Mouse (Mus musculus): ENCODE measurements around the gene Prrc2a.
"Not testable (repeated sequence)": the region's sequence is repeated elsewhere in the genome, so short reads cannot be mapped to it uniquely, and the experiment has no call there.

Prrc2a gene

DNA sequence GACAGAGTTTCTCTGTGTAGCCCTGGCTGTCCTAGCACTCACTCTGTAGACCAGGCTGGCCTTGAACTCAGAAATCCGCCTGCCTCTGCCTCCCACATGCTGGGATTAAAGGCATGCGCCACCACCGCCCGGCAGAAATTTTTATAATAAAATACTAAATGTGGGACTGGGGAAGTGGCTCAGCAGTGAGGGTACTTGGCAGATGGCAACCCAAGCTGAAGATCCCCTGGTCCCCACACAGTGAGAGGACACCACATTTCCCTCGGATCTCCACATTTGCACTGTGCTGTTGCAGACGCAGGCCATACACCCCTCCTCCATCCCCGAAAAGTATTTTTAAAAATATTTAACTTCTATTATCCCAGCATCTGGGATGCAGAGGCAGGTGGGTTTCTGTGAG, 31.2 kb downstream of the Prrc2a start:
- no peak for DNase-seq (ENCODE audit: low read depth)

DNA sequence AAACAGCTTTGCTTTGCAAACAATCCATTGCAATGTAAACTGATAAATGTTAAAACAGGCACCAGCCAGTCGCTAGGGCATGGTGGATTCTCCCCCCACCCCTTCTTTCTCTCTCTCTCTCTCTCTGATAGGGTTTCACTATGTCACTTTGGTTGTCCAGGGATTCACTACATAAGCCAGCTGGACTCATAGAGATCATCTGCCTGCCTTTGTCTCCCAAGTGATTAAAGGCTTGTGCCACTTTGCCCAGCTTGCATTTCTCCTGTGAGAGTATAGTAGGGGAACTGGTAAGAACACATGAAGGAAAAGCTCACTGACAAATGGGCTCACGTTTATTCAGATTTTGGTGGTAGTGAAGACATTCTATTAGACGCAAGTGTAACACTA, 32.5 kb downstream of the Prrc2a start:
- DNase-seq (ENCODE audit: low read depth): no peak

DNA sequence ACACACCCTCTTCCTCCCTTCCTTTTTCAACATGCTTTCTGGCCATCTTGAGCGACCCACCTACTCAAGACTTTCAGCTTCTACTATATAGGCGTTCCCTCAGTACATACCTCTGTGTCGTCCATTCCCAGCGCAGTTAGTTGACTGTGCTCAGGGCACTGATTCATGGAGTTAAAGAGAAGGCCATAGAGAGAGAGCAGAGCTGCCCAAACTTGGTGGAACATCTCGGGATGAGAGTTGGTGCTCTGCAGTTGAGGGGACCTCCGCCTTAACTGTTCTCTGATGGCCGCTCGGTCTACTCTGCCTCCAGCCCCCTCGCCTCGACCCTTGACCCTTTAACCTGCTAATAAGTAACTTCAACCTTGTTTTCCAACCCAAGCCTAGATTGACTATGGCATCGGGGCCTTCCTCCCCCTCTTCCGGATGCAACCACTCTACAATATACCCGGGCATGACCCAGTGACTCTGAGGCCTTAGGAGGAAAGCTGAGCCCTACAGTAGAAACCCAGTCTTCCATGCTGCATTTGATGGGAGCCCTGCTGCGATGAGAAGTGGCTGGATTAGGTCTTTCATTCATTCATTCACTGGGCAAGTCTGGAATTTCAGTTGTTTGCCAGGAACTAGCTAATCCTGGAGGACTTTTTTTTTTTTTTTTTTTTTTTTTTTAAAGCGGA, 33.1 kb downstream of the Prrc2a start, which contains the start of gene Apom:
Gene Apom, minus strand, starts transcription at position 551 of the 674 bp plus-strand sequence.
- DNase-seq (ENCODE audit: low read depth): no peak

DNA sequence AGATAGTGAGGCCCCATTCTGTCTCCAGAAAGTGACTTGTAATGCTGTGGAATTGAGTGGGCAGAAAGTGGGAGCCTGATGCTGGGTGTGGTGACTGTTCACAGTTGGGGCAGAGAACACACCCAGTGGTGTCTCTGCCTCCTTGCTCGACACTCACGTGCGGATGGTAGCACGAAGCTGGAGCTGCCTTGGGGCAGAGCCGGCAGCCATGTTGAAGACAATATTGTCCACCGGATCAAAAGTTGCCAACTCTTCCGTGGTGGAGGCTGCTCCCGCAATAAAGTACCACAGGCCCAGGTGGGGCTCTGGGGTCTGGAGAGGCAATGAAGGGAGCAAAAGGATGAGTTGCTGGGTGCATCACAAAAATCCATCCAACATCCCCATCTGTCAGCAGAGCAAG, 33.7 kb downstream of the Prrc2a start:
- no peak for DNase-seq (ENCODE audit: low read depth)

DNA sequence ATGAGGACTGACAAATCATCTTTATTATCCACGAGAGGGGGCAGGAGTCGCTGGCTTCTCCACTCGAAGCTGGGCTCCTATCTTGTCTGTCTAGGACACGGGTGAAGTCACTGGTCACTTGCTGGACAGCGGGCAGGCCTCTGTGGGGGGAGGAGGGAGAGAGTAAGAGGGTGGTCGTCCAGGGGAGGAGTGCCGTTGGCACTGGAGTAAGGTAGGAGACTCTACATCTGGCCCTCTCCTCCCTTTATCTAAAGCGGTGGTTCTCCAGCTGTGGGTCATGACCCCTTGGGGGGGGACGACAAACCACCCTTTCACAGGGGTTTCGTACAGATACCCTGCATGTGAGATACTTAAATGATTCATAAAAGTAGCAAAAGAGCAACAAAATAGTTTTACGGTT, 35.7 kb downstream of the Prrc2a start:
- DNase-seq (ENCODE audit: low read depth): no peak

DNA sequence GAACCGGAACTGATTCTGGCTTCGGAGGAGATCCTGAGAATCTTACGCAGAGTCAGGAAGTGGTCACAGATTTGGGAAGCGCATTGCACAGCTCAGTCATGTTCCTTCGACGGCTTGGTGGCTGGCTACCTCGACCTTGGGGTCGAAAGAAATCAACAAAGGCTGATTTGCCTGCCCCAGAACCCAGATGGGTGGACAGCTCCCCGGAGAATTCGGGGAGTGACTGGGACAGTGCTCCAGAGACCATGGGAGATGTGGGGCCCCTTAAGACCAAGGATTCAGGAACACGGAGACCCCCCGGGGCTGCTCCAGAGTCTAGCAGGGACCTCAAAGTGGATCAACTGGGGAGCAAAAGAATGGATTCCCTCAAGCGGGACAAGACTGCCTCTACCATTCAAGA, 37.7 kb downstream of the Prrc2a start:
- DNase-seq (ENCODE audit: low read depth): no peak

DNA sequence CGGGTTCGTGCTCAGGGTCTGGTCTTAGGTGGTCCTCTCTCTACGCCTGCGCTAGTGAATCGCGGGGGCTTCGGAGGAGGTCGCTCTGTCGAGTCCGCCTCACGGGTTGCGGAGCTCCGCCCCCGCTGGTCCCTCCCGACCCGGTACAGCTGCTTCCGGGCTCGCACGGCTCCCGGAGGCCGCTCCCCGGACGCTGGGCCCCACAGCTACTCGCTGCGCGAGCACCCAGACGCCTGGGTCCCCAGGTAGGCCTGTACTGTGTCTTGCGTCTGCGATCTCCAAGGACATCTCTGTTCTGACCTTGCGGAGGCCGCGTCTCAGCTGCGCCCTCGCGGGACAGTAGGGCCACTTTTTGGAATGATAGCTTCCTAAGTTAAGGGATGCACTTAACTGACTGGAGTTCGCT, 38.5 kb downstream of the Prrc2a start, which contains the start of gene D17H6S53E:
Gene D17H6S53E, plus strand, starts transcription at position 168 of the 406 bp plus-strand sequence.
- DNase-seq (ENCODE audit: low read depth): peak; percentile 82

DNA sequence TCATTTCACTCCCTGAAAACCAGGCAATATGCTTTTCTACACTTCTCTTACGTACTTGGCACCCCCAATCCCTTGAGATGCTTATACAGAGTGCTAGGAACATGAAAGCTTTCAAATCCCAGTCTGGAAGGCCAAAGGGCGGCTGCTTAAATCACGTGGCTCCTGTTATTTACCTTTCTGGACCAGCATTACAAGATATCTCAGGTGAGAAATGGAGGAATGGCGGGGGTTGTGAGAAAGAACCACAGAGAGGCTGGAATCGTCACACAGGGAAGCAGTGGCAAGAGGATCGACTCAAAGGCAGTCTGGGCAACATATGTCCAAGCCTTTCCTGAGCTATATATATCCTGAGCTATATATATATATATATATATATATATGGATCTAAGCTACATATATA, 39.1 kb downstream of the Prrc2a start:
- no peak for DNase-seq (ENCODE audit: low read depth)

DNA sequence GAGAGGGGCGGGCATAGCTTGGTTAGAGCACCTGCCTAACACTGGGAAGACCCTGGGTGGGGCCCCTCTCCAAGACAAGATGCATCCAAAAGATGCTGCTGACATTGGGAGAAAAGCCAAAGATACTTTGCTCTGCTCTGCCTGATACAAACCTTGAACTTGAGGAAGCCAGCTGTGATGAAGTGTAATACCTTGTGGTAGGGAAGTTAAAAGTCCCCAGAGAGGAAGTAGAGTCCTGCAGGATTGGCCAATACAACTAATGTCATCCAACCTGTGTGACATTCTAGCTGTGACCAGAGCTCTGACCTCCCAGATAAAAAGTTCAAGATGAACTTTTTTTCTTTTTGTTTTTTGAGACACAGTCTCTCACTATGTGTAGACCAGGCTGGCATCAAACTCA, 39.6 kb downstream of the Prrc2a start:
- DNase-seq (ENCODE audit: low read depth): no peak

DNA sequence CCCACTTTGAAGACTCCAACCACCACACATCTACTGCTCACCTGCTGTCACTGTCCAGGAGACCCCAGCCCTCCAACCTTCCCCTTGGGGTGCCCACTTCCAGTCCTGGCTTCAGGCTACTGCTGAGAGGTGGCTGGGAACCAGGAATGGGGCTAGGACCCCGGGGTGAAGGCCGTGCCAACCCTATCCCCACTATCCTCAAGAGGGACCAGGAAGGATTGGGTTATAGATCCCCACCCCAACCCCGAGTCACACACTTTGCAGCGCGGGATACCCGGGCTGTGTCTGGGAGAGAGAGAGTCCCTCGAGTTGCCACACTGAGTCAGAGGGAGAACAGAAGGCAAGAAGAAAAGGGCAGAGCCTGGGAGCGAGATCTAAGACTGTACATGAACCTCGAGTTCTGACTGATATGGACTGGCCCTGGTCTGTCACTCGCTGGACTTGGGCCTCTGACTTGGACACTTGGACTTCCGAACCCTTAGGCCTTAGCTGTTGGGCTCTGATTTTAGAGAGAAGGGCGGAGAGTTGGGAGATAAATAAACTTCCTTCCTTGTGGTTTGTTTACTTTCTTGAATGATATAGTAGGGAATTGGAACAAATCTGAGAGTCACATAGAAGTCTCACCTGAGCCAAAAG, 40.3 kb downstream of the Prrc2a start:
- not testable (repeated sequence) for DNase-seq (ENCODE audit: low read depth)

DNA sequence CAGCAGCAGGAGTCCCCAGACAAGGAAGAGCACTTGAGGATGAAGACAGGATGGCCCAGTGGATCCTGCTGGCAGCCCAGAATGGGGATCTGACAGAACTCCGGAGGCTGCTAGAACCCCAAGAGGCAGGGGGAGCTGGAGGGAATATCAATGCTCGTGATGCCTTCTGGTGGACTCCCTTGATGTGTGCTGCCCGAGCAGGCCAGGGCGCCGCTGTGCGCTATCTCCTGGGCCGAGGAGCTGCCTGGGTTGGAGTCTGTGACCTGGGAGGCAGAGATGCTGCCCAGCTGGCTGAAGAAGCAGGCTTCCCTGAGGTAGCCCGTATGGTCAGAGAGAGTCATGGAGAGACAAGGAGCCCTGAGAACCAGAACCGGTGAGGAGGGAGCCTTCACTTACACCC, 41.4 kb downstream of the Prrc2a start:
- DNase-seq (ENCODE audit: low read depth): not testable (repeated sequence)

DNA sequence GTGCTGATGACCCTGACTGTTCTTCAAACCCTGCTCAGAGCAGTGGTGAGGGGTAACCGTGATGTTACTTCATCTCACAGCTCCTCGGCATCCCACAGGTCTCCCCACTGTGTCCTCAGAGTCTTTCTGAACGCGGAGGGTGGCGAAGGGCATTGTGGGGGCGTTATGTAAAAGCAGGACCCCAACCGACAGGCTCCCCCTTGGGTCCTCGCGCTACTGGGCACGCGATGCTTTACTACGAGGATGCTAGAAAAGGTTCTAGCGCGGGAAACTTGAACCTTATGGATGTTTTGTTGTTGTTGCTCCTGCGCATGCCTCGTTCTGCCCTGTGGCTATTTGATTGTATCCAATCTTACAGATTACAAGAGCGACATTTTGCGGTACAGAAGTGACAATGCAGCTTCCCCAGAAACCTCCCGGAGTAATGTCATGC, 42.8 kb downstream of the Prrc2a start, which contains the start of gene Csnk2b:
Gene Csnk2b, minus strand, starts transcription at position 183 of the 433 bp plus-strand sequence.
- DNase-seq (ENCODE audit: low read depth): peak; percentile 71

DNA sequence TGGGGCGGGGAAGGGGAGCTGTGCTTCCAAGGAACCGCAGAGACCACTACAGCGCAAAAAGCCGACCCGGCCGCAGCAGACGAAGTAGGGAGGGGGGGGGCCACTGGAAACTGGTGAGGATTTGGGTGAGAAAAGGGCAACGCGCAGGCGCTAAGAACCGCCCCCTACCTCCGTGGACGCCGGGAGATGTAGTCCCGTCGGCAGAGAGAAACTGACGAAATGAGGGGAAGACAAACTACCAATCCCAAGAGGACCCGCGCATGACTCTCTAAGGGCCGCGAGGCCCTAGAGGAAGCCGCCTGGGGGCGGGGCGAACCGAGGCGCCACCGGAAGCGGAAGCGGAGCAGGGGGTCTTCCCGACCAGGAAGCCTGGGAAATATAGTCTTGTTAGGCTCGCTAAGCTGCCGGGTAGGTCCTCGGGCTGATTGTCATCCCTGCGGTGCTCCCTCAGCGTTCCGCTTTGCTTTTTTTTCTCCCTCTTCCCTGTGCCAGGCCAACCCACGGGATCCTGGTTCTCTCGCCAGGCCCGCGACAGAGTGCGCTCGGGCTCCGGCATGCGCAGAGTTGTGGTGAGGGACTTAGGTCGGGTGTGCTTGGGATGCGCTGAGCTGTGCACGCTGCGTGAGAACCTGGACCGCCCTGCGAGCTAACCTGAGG, 43.4 kb downstream of the Prrc2a start, which contains the start of gene Gpank1:
Gene Gpank1, plus strand, starts transcription at position 313 of the 657 bp plus-strand sequence.
- peak; percentile 97 for DNase-seq (ENCODE audit: low read depth)

DNA sequence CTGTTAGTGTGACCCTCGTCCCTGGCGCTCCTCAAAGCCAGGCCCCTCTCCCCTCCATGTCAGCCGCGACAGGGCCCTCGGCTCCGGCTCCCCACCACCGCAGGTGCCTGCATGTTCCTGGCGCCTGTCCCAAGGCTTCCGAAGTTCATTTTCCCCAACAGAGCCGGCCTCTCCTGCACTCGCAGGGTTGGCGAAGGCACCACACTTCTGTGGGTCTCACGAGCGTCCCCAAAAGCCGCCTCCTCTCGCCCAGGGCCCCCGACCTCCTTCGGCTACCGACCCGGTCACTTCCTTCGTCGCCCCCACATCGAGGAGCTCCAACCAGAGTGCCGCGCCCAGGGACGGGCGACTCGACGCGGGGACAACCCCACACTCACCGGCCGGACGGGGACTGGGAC, 44.0 kb downstream of the Prrc2a start:
- DNase-seq (ENCODE audit: low read depth): no peak

DNA sequence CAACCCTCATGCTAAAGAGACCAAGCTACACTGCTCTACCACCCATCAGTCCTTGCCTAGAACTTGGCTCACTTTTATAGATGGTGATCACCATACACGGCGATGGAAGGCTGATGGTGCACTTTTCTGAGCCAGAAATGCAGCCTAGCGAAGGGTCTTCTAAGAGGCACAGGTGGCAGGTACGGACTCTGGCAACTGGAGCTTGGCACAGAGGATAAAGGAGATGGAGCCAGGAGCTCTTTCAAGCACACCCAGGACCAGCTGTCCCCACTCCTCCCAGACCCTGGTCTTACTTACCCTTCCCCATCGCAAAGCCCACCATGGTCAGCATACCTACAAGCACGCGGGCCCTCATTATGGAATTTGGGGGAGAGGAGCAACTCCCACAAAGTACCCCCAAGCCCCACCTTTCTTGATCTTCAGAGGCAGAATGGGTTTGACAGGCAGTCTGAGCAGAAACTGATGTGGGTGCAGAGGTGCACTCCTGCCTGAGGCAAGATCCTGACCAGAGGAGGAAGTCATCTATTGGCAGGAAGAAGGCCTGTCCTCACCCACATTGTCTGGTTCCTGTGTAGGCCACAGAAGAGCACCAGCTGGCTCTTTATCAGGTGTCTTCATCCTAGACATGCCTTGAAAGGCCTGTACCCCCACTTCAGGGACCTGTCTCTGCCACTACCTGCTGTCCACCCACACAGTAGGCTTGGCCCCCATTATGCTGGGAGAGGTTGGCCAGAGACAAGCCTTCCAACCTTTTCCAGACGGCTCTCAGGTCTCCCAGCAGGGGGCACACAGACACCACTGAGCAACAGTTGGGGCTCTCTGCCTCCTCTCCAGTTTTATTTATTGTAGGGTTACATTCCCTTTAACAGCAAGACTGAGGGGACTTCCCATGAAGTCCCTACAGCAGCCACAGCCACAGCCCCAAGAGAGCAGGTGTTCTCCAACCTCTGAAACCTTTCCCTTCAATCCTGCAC, 49.4 kb downstream of the Prrc2a start, which contains the start of gene Ly6g5b:
Gene Ly6g5b, minus strand, starts transcription at position 383 of the 974 bp plus-strand sequence.
- peak; percentile 73 for DNase-seq (ENCODE audit: low read depth)

DNA sequence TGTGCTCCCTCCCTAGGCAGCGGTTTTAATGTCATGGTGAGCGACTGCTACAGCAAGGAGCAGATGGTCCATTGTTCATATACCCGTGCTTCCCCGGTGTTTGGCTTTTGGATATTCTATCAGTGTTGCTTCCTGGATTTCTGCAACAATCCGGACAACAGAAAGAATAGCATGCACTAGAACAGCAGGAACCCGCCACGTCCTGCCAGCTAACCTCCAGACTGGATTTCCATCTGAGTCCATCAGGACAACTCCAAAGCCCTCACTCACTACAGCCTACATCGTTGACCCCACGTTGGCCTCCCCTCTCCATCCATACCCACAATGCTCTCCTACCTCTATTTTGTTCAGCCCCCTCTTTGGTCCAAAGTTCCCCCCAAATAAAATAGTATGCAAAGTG, 52.9 kb downstream of the Prrc2a start:
- DNase-seq (ENCODE audit: low read depth): no peak

DNA sequence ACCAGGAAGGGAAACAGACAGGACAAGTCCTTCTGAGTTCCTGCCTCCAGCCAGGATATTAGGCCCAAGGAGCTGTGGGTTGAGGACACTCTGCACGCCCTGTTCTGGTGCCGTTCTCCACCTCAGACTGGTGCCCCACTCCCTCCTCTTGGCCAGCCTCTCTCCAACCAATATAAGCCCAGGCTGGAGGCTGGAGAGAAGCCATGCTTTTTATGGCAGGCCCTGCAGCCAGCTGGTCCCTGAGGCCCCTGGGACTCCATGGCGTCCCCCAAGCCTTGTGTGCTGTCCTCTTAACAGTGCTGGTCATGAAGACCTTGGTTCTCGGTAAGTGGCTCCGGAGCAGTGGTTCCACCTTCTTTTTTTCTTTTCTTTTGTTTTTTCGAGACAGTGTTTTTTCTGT, 56.6 kb downstream of the Prrc2a start, which contains the start of gene Ly6g5c:
Gene Ly6g5c, plus strand, starts transcription at position 183 of the 400 bp plus-strand sequence.
- DNase-seq (ENCODE audit: low read depth): no peak

DNA sequence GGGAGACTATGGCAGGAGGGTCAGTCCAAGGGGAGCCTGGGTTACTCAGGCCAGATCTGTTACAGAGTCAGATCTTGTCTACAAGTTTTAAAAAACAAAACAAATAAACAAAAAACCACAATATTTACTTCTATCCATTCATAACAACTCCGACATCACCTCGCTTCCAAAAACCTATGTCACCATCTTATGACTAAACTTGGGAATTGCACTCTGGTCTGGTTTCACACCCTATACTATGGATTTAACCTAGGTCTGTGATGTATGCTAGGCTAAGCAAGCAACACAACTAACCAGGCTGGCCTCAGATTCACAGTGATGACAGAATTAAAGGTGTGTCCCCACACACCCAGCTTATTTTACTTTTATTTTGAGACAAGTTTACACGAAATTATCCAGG, 58.2 kb downstream of the Prrc2a start:
- DNase-seq (ENCODE audit: low read depth): no peak

DNA sequence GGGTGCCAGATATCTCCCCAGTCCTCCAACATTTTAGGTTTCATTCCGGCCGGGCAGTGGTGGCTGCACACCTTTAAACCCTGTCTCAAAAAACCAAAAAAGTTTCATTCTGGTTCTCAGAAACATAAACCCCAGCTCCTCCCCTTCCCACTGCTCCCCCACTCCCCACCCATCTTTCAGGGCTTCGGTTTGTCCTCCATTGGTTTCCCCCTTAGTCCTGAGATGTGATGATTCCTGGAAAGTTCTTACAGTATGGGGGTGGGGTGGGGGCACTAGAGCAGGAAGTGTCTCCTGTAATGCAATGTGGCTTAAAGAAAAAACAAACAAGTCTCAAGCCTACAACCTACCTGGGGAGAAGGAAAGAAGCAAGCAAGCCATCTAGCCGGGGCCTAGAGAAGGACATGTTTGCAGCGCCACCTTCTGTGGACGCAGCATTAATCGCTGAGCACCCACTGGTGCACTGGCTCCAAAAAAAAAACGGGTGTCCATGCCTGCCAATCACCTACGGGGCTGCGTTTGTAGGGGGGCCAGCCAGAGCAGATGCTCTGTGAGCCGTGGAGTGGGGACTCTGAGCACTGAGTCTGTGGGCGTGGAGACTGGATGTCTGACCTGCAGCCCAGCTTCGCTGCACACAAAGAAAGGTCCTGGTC, 58.8 kb downstream of the Prrc2a start:
- DNase-seq (ENCODE audit: low read depth): peak; percentile 50

DNA sequence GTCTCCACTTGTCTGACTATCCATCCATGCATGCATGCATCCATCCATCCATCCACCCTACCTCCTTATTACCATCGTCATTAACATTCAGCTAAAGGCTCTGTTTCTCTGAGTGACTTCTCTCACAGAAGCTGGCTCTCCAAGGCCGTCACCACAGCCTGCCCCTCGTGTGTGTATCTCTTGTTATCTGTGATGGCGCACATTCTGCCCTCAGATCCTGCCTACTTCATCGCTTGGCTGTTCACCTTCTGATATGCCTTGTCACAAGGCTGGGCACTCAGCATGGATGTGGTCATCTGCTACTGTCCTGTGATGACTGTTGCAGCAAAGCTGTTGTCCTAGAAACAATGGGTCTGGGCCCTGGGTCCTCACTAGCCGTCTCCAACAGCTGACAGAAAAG, 59.9 kb downstream of the Prrc2a start:
- no peak for DNase-seq (ENCODE audit: low read depth)

DNA sequence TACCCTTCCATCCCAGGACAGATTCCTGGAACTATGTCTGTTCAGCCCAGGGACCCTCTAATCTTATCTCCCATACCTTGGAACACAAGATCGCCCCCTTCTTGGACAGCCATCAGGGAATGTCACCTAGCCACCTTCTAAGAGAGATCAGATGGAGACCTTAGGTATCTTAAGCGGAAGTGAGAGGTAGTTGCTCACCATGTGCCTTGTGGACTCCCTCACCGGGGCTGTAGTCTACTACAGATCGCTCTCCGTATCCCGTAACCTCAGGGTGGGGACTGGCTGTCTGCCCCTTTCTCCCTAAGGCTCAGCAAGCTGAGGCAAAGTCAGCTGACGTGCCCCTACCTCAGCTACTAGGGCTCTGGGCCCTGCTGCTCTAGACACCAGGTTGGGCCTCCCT, 60.6 kb downstream of the Prrc2a start:
- DNase-seq (ENCODE audit: low read depth): no peak
